Mouse (Mus musculus) heart, postnatal 0 days (tissue): ENCODE measurements at regions not wholly inside any gene's neighbourhood (a gene's known extent, or its start where the extent isn't known, plus 50 kb on each side); places are given as distances from the start of the nearest gene placed in this dataset.

Experiments used
- CTCF ChIP-seq: IDR thresholded peaks from 2 replicates; pipeline ENCODE4 v1.5.1; 2016; ENCODE audit warnings: antibody characterized with exemption, control low read depth, low read depth
- EP300 ChIP-seq: IDR thresholded peaks from 2 replicates; pipeline ENCODE4 v1.6.1; 2016; ENCODE audit warnings: antibody characterized with exemption, low read depth

- TF ChIP-seq CTCF = no peak
- no peak for TF ChIP-seq EP300
Measured at GRCm38 (mm10) chr12:68840815-68841214, 318.2 kb downstream of the Rps29 start.
